In genomic region chr2:167763891-167764410, GRCm38 (mm10) we compare ENCODE assay signal across 29 mouse cellular contexts.
A peak's percentile ranks its signal among the peaks of the same experiment; 100 is the strongest.
DNase-seq lines count a peak whose midpoint lies in the region; ATAC-seq and TF ChIP-seq lines count a peak whose summit lies in the region.
"Had no signal": no experiment of that assay in that cellular context is flagged by ENCODE, and none has a peak within 500 bp of the region (broad histone marks: within the 10 kb centered on the region; RNA-seq: fewer than 3 reads in every experiment).

No protein-coding gene starts in this region.

- no peak overlapping the region for H3K4me2 ChIP-seq in liver, embryonic 15.5 days
- H3K4me2 ChIP-seq: forebrain, embryonic 15.5 days; hindbrain, embryonic 13.5 days; limb, embryonic 13.5 days; midbrain, embryonic 15.5 days; neural tube, embryonic 12.5 days had no signal

- peaks cover 36% of the 10 kb centered on the region for H3K4me1 ChIP-seq in liver, adult 2 months (ENCODE audit: control insufficient read depth, insufficient read depth, low read length)
- peaks cover 8% of the 10 kb centered on the region; the same call in 1 of the 2 replicates for H3K4me1 ChIP-seq in embryonic fibroblast, embryonic 13.5 days (ENCODE audit: control insufficient read depth, insufficient read depth, low read length)
- peaks cover 49% of the 10 kb centered on the region for H3K4me1 ChIP-seq in liver, embryonic 15.5 days (replicated peaks)
- H3K4me1 ChIP-seq: midbrain, embryonic 15.5 days; neural tube, embryonic 12.5 days had no signal

- peak overlapping the region; percentile 85 for H3K27ac ChIP-seq in liver, adult 2 months (replicated peaks; ENCODE audit: insufficient read depth, low read depth, low read length)
- peak overlapping the region; percentile 74 for H3K27ac ChIP-seq in embryonic fibroblast, embryonic 13.5 days (ENCODE audit: insufficient read depth, low read length)
- 0 out of 2 replicates have a peak overlapping the region, but pooled peaks have one; percentile 19 for H3K27ac ChIP-seq in liver, embryonic 15.5 days (replicated peaks)
- H3K27ac ChIP-seq: hindbrain, embryonic 13.5 days; limb, embryonic 13.5 days; midbrain, embryonic 15.5 days; neural tube, embryonic 12.5 days had no signal

- no peak for TF ChIP-seq CTCF in liver, adult 2 months (IDR thresholded peaks at IDR 0.05; ENCODE audit: low read depth, low read length)
- TF ChIP-seq CTCF in embryonic fibroblast, embryonic 13.5 days (IDR thresholded peaks at IDR 0.05; ENCODE audit: borderline replicate concordance, insufficient read depth, low read length): no peak

- H3K9ac ChIP-seq in liver, adult 2 months (ENCODE audit: low read depth, low read length): no peak overlapping the region
- no peak overlapping the region for H3K9ac ChIP-seq in liver, embryonic 15.5 days
- H3K9ac ChIP-seq: forebrain, embryonic 15.5 days; hindbrain, embryonic 13.5 days; limb, embryonic 13.5 days; midbrain, embryonic 15.5 days; neural tube, embryonic 12.5 days had no signal

- H3K27me3 ChIP-seq in liver, adult 2 months (ENCODE audit: control insufficient read depth, insufficient read depth, low read length): no peaks in the 10 kb centered on the region
- no peaks in the 10 kb centered on the region for H3K27me3 ChIP-seq in liver, embryonic 15.5 days
- H3K27me3 ChIP-seq: forebrain, embryonic 15.5 days; limb, embryonic 13.5 days; midbrain, embryonic 15.5 days; neural tube, embryonic 12.5 days had no signal

- DNase-seq in liver, adult 2 months (ENCODE audit: extremely low read depth, low read depth, low spot score): no peak
- DNase-seq in liver: no peak
- no peak for DNase-seq in left cerebral cortex, adult 11 months (ENCODE audit: low spot score)
- DNase-seq in urinary bladder, postnatal 14 days (ENCODE audit: low spot score): no peak
- DNase-seq: adrenal gland, adult 8-10 months; B cell, adult 2 months; cerebellum, adult 11 months; cerebellum, adult 9-10 months; cerebellum, postnatal 36 days; heart, postnatal 36 days; kidney, adult 11 months; kidney, postnatal 14 days; layer of hippocampus, adult 9-11 months; lung, adult 18-20 months; lung, postnatal 4 days; right cerebral cortex, adult 18-20 months; spleen, adult 18-20 months; thymus, adult 18-20 months; thymus, postnatal 25 days had no signal

- 93% methylated on average over 7 of the region's 7 CpGs for WGBS in liver, adult 2 months
- WGBS in liver, embryonic 15.5 days (ENCODE audit: insufficient replicate concordance): 77% methylated on average over 7 of the region's 7 CpGs

- no peaks in the 10 kb centered on the region for H3K36me3 ChIP-seq in liver, adult 2 months (ENCODE audit: control insufficient read depth, insufficient read depth, low read length)
- H3K36me3 ChIP-seq in liver, embryonic 15.5 days (replicated peaks): no peaks in the 10 kb centered on the region
- H3K36me3 ChIP-seq: forebrain, embryonic 15.5 days; G1E; hindbrain, embryonic 13.5 days; limb, embryonic 13.5 days; midbrain, embryonic 10.5 days; midbrain, embryonic 15.5 days; neural tube, embryonic 12.5 days had no signal

- no peak for ATAC-seq in liver, embryonic 15.5 days (ENCODE audit: insufficient read depth)
- ATAC-seq: forebrain, embryonic 15.5 days; lung, postnatal 0 days; midbrain, embryonic 15.5 days had no signal

- H3K4me3 ChIP-seq in liver, adult 2 months (ENCODE audit: insufficient read depth, low read depth, low read length): no peak overlapping the region
- no peak overlapping the region for H3K4me3 ChIP-seq in embryonic fibroblast, embryonic 13.5 days (ENCODE audit: insufficient read depth, low read length)
- no peak overlapping the region for H3K4me3 ChIP-seq in liver, embryonic 15.5 days (replicated peaks)
- H3K4me3 ChIP-seq: forebrain, embryonic 15.5 days; hindbrain, embryonic 13.5 days; limb, embryonic 13.5 days; midbrain, embryonic 10.5 days; midbrain, embryonic 15.5 days; neural tube, embryonic 12.5 days had no signal

- no peaks in the 10 kb centered on the region for H3K9me3 ChIP-seq in liver, embryonic 15.5 days (replicated peaks)
- H3K9me3 ChIP-seq: forebrain, embryonic 15.5 days; G1E; hindbrain, embryonic 13.5 days; limb, embryonic 13.5 days; midbrain, embryonic 10.5 days; midbrain, embryonic 15.5 days; neural tube, embryonic 12.5 days had no signal

- TF ChIP-seq POLR2A in liver, adult 2 months (IDR thresholded peaks at IDR 0.05; ENCODE audit: extremely low read depth, insufficient read depth, low read length): no peak
- no peak for TF ChIP-seq POLR2A in embryonic fibroblast, embryonic 13.5 days (IDR thresholded peaks at IDR 0.05; ENCODE audit: low read depth, low read length)

- no peaks in the 10 kb centered on the region for H3K79me2 ChIP-seq in liver, adult 2 months (ENCODE audit: control insufficient read depth, insufficient read depth, low read length)

Comparison
In these comparisons a context has a peak if more than half of its experiments do, and no peak if none do; other contexts are left out.
1. H3K27ac ChIP-seq: peak in every context shown above with its lines; median percentile 85 in liver, adult 2 months; 74 in embryonic fibroblast, embryonic 13.5 days; 19 in liver, embryonic 15.5 days.